Comparison of ENCODE assay signal across 15 mouse cellular contexts in genomic region chr2:105910611-105911010, GRCm38 (mm10). TPM values are rescaled to one million over a fixed set of nuclear protein-coding genes. Genes with fewer than 3 reads are reported as not detected.
A peak's percentile ranks its signal among the peaks of the same experiment; 100 is the strongest.
DNase-seq lines count a peak whose midpoint lies in the region; ATAC-seq and TF ChIP-seq lines count a peak whose summit lies in the region.
"Had no signal": no experiment of that assay in that cellular context is flagged by ENCODE, and none has a peak within 500 bp of the region (broad histone marks: within the 10 kb centered on the region; RNA-seq: fewer than 3 reads in every experiment).

No protein-coding gene starts in this region.

- TF ChIP-seq CTCF in liver, embryonic 14.5 days (IDR thresholded peaks at IDR 0.05; ENCODE audit: low read depth) = no peak

- ATAC-seq in intestine, embryonic 16.5 days = peak; percentile 33; the same call in 1 of the 2 replicates
- no peak for ATAC-seq in intestine, embryonic 15.5 days
- ATAC-seq in granulocyte monocyte progenitor cell, adult 5-6 weeks (replicated peaks; ENCODE audit: poor library complexity, severe bottlenecking) = 0 out of 2 replicates have a peak, but pooled peaks have one; percentile 14
- peak; percentile 26; the same call in 1 of the 2 replicates for ATAC-seq in liver, embryonic 14.5 days (ENCODE audit: insufficient read depth)
- ATAC-seq: forebrain, embryonic 15.5 days; hindbrain, postnatal 0 days had no signal

- H3K9me3 ChIP-seq in intestine, embryonic 16.5 days (ENCODE audit: control insufficient read depth, low read length) = no peaks in the 10 kb centered on the region
- no peaks in the 10 kb centered on the region for H3K9me3 ChIP-seq in intestine, embryonic 15.5 days
- no peaks in the 10 kb centered on the region for H3K9me3 ChIP-seq in liver, embryonic 14.5 days (ENCODE audit: control insufficient read depth, low read length)
- H3K9me3 ChIP-seq: forebrain, embryonic 15.5 days; neural tube, embryonic 12.5 days had no signal

- H3K36me3 ChIP-seq in intestine, embryonic 16.5 days (ENCODE audit: control insufficient read depth, insufficient read depth, low read length) = no peaks in the 10 kb centered on the region
- H3K36me3 ChIP-seq in intestine, embryonic 15.5 days = peaks cover 5% of the 10 kb centered on the region; the same call in 1 of the 2 replicates
- no peaks in the 10 kb centered on the region for H3K36me3 ChIP-seq in liver, embryonic 14.5 days (replicated peaks; ENCODE audit: control insufficient read depth, insufficient read depth, low read depth)
- H3K36me3 ChIP-seq: forebrain, embryonic 15.5 days had no signal

- H3K4me1 ChIP-seq in intestine, embryonic 16.5 days (ENCODE audit: control insufficient read depth, insufficient read depth, low read length) = 0 out of 2 replicates have a peak, but pooled peaks cover under 1% of the 10 kb centered on the region
- H3K4me1 ChIP-seq in intestine, embryonic 15.5 days (replicated peaks) = no peaks in the 10 kb centered on the region
- peaks cover under 1 to 1% of the 10 kb centered on the region in 2 experiments; a peak in 3 of 4 replicates for H3K4me1 ChIP-seq in liver, embryonic 14.5 days (replicated peaks; ENCODE audit: control insufficient read depth in 2 of 2, insufficient read depth in 2 of 2, low read length in 1 of 2)
- H3K4me1 ChIP-seq: neural tube, embryonic 12.5 days had no signal

- no peak overlapping the region for H3K9ac ChIP-seq in intestine, embryonic 16.5 days (ENCODE audit: low read depth, low read length)
- H3K9ac ChIP-seq in intestine, embryonic 15.5 days = no peak overlapping the region
- no peak overlapping the region for H3K9ac ChIP-seq in liver, embryonic 14.5 days (replicated peaks)
- H3K9ac ChIP-seq: forebrain, embryonic 15.5 days; neural tube, embryonic 12.5 days had no signal

- WGBS in intestine, embryonic 16.5 days = 82% methylated on average over 3 of the region's 3 CpGs
- 87% methylated on average over 3 of the region's 3 CpGs for WGBS in intestine, embryonic 15.5 days
- WGBS in liver, embryonic 14.5 days (ENCODE audit: insufficient replicate concordance) = 76% methylated on average over 3 of the region's 3 CpGs

- no peak for TF ChIP-seq EP300 in liver, embryonic 14.5 days (IDR thresholded peaks at IDR 0.05; ENCODE audit: low read depth)

- H3K4me2 ChIP-seq in intestine, embryonic 16.5 days (ENCODE audit: low read depth, low read length) = no peak overlapping the region
- H3K4me2 ChIP-seq in intestine, embryonic 15.5 days (replicated peaks) = no peak overlapping the region
- H3K4me2 ChIP-seq in liver, embryonic 14.5 days (ENCODE audit: low read depth) = no peak overlapping the region
- H3K4me2 ChIP-seq: forebrain, embryonic 15.5 days; midbrain, embryonic 11.5 days; neural tube, embryonic 12.5 days had no signal

- H3K27me3 ChIP-seq in intestine, embryonic 16.5 days (replicated peaks; ENCODE audit: control insufficient read depth, insufficient read depth, low read length) = no peaks in the 10 kb centered on the region
- no peaks in the 10 kb centered on the region for H3K27me3 ChIP-seq in intestine, embryonic 15.5 days (replicated peaks)
- no peaks in the 10 kb centered on the region for H3K27me3 ChIP-seq in liver, embryonic 14.5 days (ENCODE audit: control insufficient read depth, insufficient read depth, low read length)
- H3K27me3 ChIP-seq: forebrain, embryonic 15.5 days; neural tube, embryonic 12.5 days had no signal

- no peak overlapping the region for H3K4me3 ChIP-seq in intestine, embryonic 16.5 days (ENCODE audit: low read length)
- no peak overlapping the region for H3K4me3 ChIP-seq in intestine, embryonic 15.5 days (replicated peaks)
- H3K4me3 ChIP-seq in liver, embryonic 14.5 days (ENCODE audit: insufficient read depth in 1 of 2, low read depth in 2 of 2, low read length in 2 of 2) = no peak overlapping the region
- H3K4me3 ChIP-seq: forebrain, embryonic 15.5 days; neural tube, embryonic 12.5 days had no signal

- DNase-seq in kidney, adult 9 months = peak; percentile 44
- no peak for DNase-seq in liver, embryonic 14.5 days (ENCODE audit: low read depth in 3 of 3, low spot score in 3 of 3)
- DNase-seq in heart, postnatal 4 days = no peak
- no peak for DNase-seq in cerebellum, adult 8-10 months
- DNase-seq: gastrocnemius, postnatal 25 days; layer of hippocampus, adult 9-11 months; retina, postnatal 1 day; thymus, postnatal 14 days had no signal

- H3K27ac ChIP-seq in intestine, embryonic 16.5 days (ENCODE audit: low read length) = no peak overlapping the region
- H3K27ac ChIP-seq in intestine, embryonic 15.5 days = no peak overlapping the region
- H3K27ac ChIP-seq in liver, embryonic 14.5 days = no peak overlapping the region
- H3K27ac ChIP-seq: forebrain, embryonic 15.5 days; hindbrain, postnatal 0 days; neural tube, embryonic 12.5 days had no signal

RNA-seq across cellular contexts. Expression of gene Immp1l, which starts 6.2 kb away (rescaled TPM):
- polyA plus RNA-seq in intestine, embryonic 16.5 days (2015; fragmentation: Nextera tagmentation; extraction: Ambion mirVana) = 118 and 121 TPM in 2 replicates
- polyA plus RNA-seq in intestine, embryonic 15.5 days (2015; fragmentation: Nextera tagmentation; extraction: Ambion mirVana) = 119 and 127 TPM in 2 replicates
- total RNA-seq in granulocyte monocyte progenitor cell, adult 5-6 weeks (2014; fragmentation: Nextera tagmentation) = 53.8 and 59.1 TPM in 2 replicates
- total RNA-seq in granulocyte monocyte progenitor cell, adult 5-6 weeks (2017) = 39.6 and 55.8 TPM in 2 replicates
- 19.9 and 21.0 TPM in 2 replicates for polyA plus RNA-seq in liver, embryonic 14.5 days (2012; rRNA removed)
- polyA plus RNA-seq in liver, embryonic 14.5 days (2014; fragmentation: Nextera tagmentation; extraction: Ambion mirVana) = 75.1 and 77.7 TPM in 2 replicates
- total RNA-seq in heart, postnatal 4 days (2021) = 10 to 100 TPM; 61.1 to 66.3 TPM

RNA-seq across cellular contexts. Expression of gene Elp4, which starts 6.2 kb away (rescaled TPM):
- 25.5 and 28.2 TPM in 2 replicates for polyA plus RNA-seq in intestine, embryonic 16.5 days (2015; fragmentation: Nextera tagmentation; extraction: Ambion mirVana)
- 31.5 and 37.0 TPM in 2 replicates for polyA plus RNA-seq in intestine, embryonic 15.5 days (2015; fragmentation: Nextera tagmentation; extraction: Ambion mirVana)
- 14.0 and 17.7 TPM in 2 replicates for total RNA-seq in granulocyte monocyte progenitor cell, adult 5-6 weeks (2014; fragmentation: Nextera tagmentation)
- 17.1 and 20.3 TPM in 2 replicates for total RNA-seq in granulocyte monocyte progenitor cell, adult 5-6 weeks (2017)
- polyA plus RNA-seq in liver, embryonic 14.5 days (2012; rRNA removed) = 2.8 and 5.3 TPM in 2 replicates
- 11.8 and 15.7 TPM in 2 replicates for polyA plus RNA-seq in liver, embryonic 14.5 days (2014; fragmentation: Nextera tagmentation; extraction: Ambion mirVana)
- 10 to 100 TPM; 18.8 TPM for total RNA-seq in heart, postnatal 4 days (2021)
